Mouse (Mus musculus): Measurements from ENCODE around the gene Rccd1.
"Not testable (repeated sequence)": the region's sequence is repeated elsewhere in the genome, so short reads cannot be mapped to it uniquely, and the experiment has no call there.

DNA sequence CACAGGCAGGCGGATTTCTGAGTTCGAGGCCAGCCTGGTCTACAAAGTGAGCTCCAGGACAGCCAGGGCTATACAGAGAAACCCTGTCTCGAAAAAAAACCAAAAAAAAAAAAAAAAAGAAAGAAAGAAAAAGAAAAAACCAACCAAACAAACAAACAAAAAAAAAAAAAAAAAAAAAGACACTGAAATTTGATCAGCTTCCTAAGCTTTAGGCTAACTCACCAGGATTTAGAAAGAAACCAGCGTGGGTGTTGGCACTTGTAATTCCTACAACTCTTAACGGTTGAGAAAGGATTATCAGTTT lies 514 bp upstream of the Rccd1 start:
- not testable (repeated sequence) for TF ChIP-seq POLR2A (IDR thresholded peaks at IDR 0.05; ENCODE audit: borderline replicate concordance, extremely low read depth, insufficient read depth, insufficient read length, poor library complexity, severe bottlenecking); CTCF (IDR thresholded peaks at IDR 0.05; ENCODE audit: borderline replicate concordance, extremely low read depth, insufficient read depth, insufficient read length)
